11 mouse cellular contexts compared by ENCODE assay signal in the genomic region with DNA sequence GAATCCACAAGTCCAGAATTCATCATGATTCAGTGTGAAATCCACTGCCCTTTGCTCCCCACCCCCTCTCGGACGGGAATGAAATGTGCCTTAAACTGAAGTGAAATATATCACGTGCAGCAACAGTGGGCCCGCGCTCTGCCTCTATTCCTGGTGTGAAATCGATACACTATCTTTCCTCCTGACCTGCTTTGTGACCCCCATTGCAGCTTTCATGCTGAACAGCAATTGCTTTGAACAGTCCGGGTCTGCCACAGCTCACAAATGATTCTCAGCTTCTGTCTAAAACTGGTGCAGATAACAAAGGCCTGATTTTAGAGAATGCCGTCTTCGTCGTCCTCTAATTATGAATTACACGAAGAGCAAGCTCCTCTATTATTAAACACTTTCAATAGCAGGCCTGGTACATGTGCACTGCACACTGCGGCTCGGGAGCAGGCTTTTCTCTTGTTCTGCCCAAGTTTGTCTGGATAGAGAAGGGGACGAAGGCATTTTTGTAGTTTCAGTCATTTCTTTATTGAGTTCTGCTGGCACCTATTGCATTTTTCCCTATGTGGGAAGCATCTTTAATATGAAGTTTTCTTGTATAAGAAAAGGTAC.
DNase-seq lines count a peak whose midpoint lies in the region; ATAC-seq lines count a peak whose summit lies in the region.
"Had no signal": no experiment of that assay in that cellular context is flagged by ENCODE, and none has a peak within 500 bp of the region (broad histone marks: within the 10 kb centered on the region; RNA-seq: fewer than 3 reads in every experiment).

No protein-coding gene starts in this region.

- peak overlapping the region; percentile 9; the same call in 1 of the 2 replicates for H3K4me3 ChIP-seq in hindbrain, embryonic 10.5 days
- no peak overlapping the region for H3K4me3 ChIP-seq in hindbrain, embryonic 14.5 days (replicated peaks; ENCODE audit: low read length)
- no peak overlapping the region for H3K4me3 ChIP-seq in forebrain, embryonic 12.5 days (replicated peaks)
- no peak overlapping the region for H3K4me3 ChIP-seq in midbrain, embryonic 14.5 days (replicated peaks; ENCODE audit: low read depth, low read length)

- H3K27me3 ChIP-seq in hindbrain, embryonic 10.5 days (ENCODE audit: insufficient read depth, poor library complexity, severe bottlenecking) = no peaks in the 10 kb centered on the region
- no peaks in the 10 kb centered on the region for H3K27me3 ChIP-seq in hindbrain, embryonic 14.5 days (ENCODE audit: control insufficient read depth, insufficient read depth, low read length)
- no peaks in the 10 kb centered on the region for H3K27me3 ChIP-seq in forebrain, embryonic 12.5 days
- H3K27me3 ChIP-seq in midbrain, embryonic 14.5 days (ENCODE audit: control insufficient read depth, insufficient read depth, low read length) = no peaks in the 10 kb centered on the region

- intact Hi-C loops in left cerebral cortex, postnatal 10 days (cut with DNase I) = no loop called here

- WGBS in hindbrain, embryonic 10.5 days = 25% methylated on average over 14 of the region's 14 CpGs
- 18% methylated on average over 14 of the region's 14 CpGs for WGBS in hindbrain, embryonic 14.5 days
- WGBS in forebrain, embryonic 12.5 days = 16% methylated on average over 14 of the region's 14 CpGs
- WGBS in midbrain, embryonic 14.5 days = 38% methylated on average over 14 of the region's 14 CpGs

- H3K27ac ChIP-seq in hindbrain, embryonic 10.5 days = peak overlapping the region; percentile 66
- H3K27ac ChIP-seq in hindbrain, embryonic 14.5 days = no peak overlapping the region; the same call in 1 of the 2 replicates
- peak overlapping the region; percentile 78 for H3K27ac ChIP-seq in forebrain, embryonic 12.5 days
- H3K27ac ChIP-seq in midbrain, embryonic 14.5 days (replicated peaks; ENCODE audit: low read depth, low read length) = peak overlapping the region; percentile 64

- no peak for ATAC-seq in hindbrain, embryonic 14.5 days (ENCODE audit: low FRiP score)
- peak; percentile 82 for ATAC-seq in forebrain, embryonic 12.5 days (ENCODE audit: low FRiP score)
- no peak for ATAC-seq in midbrain, embryonic 14.5 days (ENCODE audit: low FRiP score, low TSS enrichment)

- no peaks in the 10 kb centered on the region for H3K9me3 ChIP-seq in hindbrain, embryonic 10.5 days
- no peaks in the 10 kb centered on the region for H3K9me3 ChIP-seq in hindbrain, embryonic 14.5 days (ENCODE audit: control insufficient read depth, low read length)
- H3K9me3 ChIP-seq in forebrain, embryonic 12.5 days = no peaks in the 10 kb centered on the region
- H3K9me3 ChIP-seq in midbrain, embryonic 14.5 days (ENCODE audit: control insufficient read depth, low read length) = no peaks in the 10 kb centered on the region

- H3K4me2 ChIP-seq in hindbrain, embryonic 14.5 days (replicated peaks) = no peak overlapping the region
- H3K4me2 ChIP-seq in forebrain, embryonic 12.5 days = peak overlapping the region; percentile 19; the same call in 1 of the 2 replicates
- no peak overlapping the region for H3K4me2 ChIP-seq in midbrain, embryonic 14.5 days (ENCODE audit: low read length)

- H3K4me1 ChIP-seq in hindbrain, embryonic 10.5 days (replicated peaks) = peaks cover 25% of the 10 kb centered on the region
- H3K4me1 ChIP-seq in hindbrain, embryonic 14.5 days (replicated peaks; ENCODE audit: control insufficient read depth, insufficient read depth, low read length) = peaks cover 11% of the 10 kb centered on the region; the same call in 1 of the 2 replicates
- H3K4me1 ChIP-seq in forebrain, embryonic 12.5 days = peaks cover 20% of the 10 kb centered on the region
- H3K4me1 ChIP-seq in midbrain, embryonic 14.5 days (ENCODE audit: control insufficient read depth, insufficient read depth, low read length) = peaks cover 9% of the 10 kb centered on the region

- 0 out of 2 replicates have a peak, but pooled peaks cover 5% of the 10 kb centered on the region for H3K36me3 ChIP-seq in hindbrain, embryonic 10.5 days
- no peaks in the 10 kb centered on the region for H3K36me3 ChIP-seq in hindbrain, embryonic 14.5 days (replicated peaks; ENCODE audit: control insufficient read depth, insufficient read depth)
- no peaks in the 10 kb centered on the region for H3K36me3 ChIP-seq in forebrain, embryonic 12.5 days (replicated peaks)
- H3K36me3 ChIP-seq in midbrain, embryonic 14.5 days (ENCODE audit: control insufficient read depth, insufficient read depth, low read length) = no peaks in the 10 kb centered on the region

- DNase-seq in hindbrain, embryonic 10.5 days (ENCODE audit: low spot score) = peak; percentile 29
- no peak for DNase-seq in hindbrain, embryonic 14.5 days (ENCODE audit: low spot score)
- DNase-seq in brain, adult 2 months (ENCODE audit: low read depth, low spot score) = peak; percentile 23
- DNase-seq in midbrain, embryonic 14.5 days = peak; percentile 57
- no peak for DNase-seq in testis, postnatal 14 days (ENCODE audit: low spot score)
- DNase-seq in left cerebral cortex, postnatal 10 days (ENCODE audit: extremely low spot score in 1 of 2, low spot score in 2 of 2) = no peak
- no peak for DNase-seq in urinary bladder, postnatal 36 days (ENCODE audit: low spot score in 2 of 2)
- DNase-seq: cerebellum, postnatal 36 days; heart, adult 11 months; lung, postnatal 14 days had no signal

- no peak overlapping the region for H3K9ac ChIP-seq in hindbrain, embryonic 14.5 days
- H3K9ac ChIP-seq in forebrain, embryonic 12.5 days = no peak overlapping the region
- H3K9ac ChIP-seq in midbrain, embryonic 14.5 days (replicated peaks; ENCODE audit: low read length) = no peak overlapping the region

Comparison
In these comparisons a context has a peak if more than half of its experiments do, and no peak if none do; other contexts are left out.
1. DNase-seq: peak in hindbrain, embryonic 10.5 days (single experiment), brain, adult 2 months (single experiment) and midbrain, embryonic 14.5 days (single experiment); none in hindbrain, embryonic 14.5 days (single experiment), testis, postnatal 14 days (single experiment), left cerebral cortex, postnatal 10 days (0 of 2) and urinary bladder, postnatal 36 days (0 of 2).